Mouse (Mus musculus): ENCODE data around the gene Tmem158. TPM values are rescaled to one million over a fixed set of nuclear protein-coding genes. Genes with fewer than 3 reads are reported as not detected.

The Tmem158 gene
- total RNA-seq, 2 experiments from 2014 or later = 25.0 to 25.7 TPM

Other genes with a start within 250 kb of the Tmem158 start
- gene Tmem42, start 239.4 kb downstream of the Tmem158 start, total RNA-seq (2021) = 10 to 100 TPM; 24.5 to 29.4 TPM
- gene Tgm4, start 226.0 kb downstream of the Tmem158 start, total RNA-seq (2021) = 1 to 10 TPM; 1.3 to 1.4 TPM
- 10 to 100 TPM; 77.9 to 81.1 TPM for gene Zdhhc3, start 147.6 kb downstream of the Tmem158 start, total RNA-seq (2021)
- 10 to 100 TPM; 55.3 to 60.2 TPM for gene Exosc7, start 147.5 kb downstream of the Tmem158 start, total RNA-seq (2021)
- 10 to 100 TPM; 37.2 to 44.0 TPM for gene Clec3b, start 109.8 kb downstream of the Tmem158 start, total RNA-seq (2021)
- 1 to 10 TPM in 1 of 2 experiments, under 1 TPM in 1; 0.73 to 2.6 TPM for gene Cdcp1, start 44.7 kb downstream of the Tmem158 start, total RNA-seq (2021)
- 10 to 100 TPM; 74.0 to 84.9 TPM for gene Lars2, start 106.2 kb upstream of the Tmem158 start, total RNA-seq (2021)
- 10 to 100 TPM; 41.7 to 47.3 TPM for gene Limd1, start 217.9 kb upstream of the Tmem158 start, total RNA-seq (2021)